Mouse (Mus musculus): ENCODE data around the gene Rab27a.

GRCm38 (mm10) chr9:73055441-73055911 is 10.8 kb downstream of the Rab27a start:
- TF ChIP-seq CTCF (IDR thresholded peaks at IDR 0.05; ENCODE audit: borderline replicate concordance, control insufficient read depth, extremely low read depth, insufficient read depth, low read length, poor library complexity), result no peak
- no peak for TF ChIP-seq POLR2A (IDR thresholded peaks at IDR 0.05; ENCODE audit: control insufficient read depth, extremely low read depth, insufficient read depth, low read length, poor library complexity)
